Mouse (Mus musculus) G1E (cell line): ENCODE measurements at regions not wholly inside any gene's neighbourhood (a gene's known extent, or its start where the extent isn't known, plus 50 kb on each side); places are given as distances from the start of the nearest gene placed in this dataset.

Source experiments
- CTCF ChIP-seq: IDR thresholded peaks from 2 replicates; pipeline ENCODE4 v1.5.1; 2012; ENCODE audit warnings: low read depth, low read length, inconsistent platforms, mixed read lengths
- GATA1 ChIP-seq: IDR thresholded peaks from 2 replicates; pipeline ENCODE4 v1.6.1; 2012; ENCODE audit warnings: borderline replicate concordance, low read length, inconsistent platforms, mixed read lengths
- GATA2 ChIP-seq: IDR thresholded peaks from 2 replicates; pipeline ENCODE4 v1.6.1; 2012; ENCODE audit warnings: low read depth, low read length, inconsistent platforms, borderline replicate concordance
- POLR2AphosphoS5 ChIP-seq: IDR thresholded peaks from 2 replicates; pipeline ENCODE4 v1.6.1; 2012; ENCODE audit warnings: low read depth, low read length, inconsistent platforms; ENCODE audit not compliant: insufficient replicate concordance
- TAL1 ChIP-seq: conservative IDR thresholded peaks from 2 replicates; pipeline ENCODE4 v1.6.1; 2012; ENCODE audit warnings: low read depth, low read length, inconsistent platforms, mixed read lengths

DNA sequence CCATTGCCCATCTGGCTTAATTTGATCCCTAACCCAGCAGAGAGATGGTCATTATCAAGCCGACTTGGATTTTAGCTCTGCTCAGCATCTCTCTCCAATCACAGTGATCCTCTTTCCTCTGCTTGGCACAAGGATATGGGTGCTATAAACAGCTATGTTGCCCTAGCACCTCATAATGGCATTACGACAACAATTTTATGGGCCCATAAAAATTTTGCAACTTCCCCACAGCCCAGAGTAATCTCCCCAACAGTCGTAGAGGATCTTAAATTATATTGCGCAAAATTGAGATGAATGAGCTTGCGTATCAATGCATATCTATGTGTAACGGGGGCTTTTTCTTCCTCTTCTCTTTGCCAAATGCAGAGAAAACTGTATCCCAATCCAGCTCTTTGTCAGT, 329.4 kb downstream of the Hlx start:
- TF ChIP-seq CTCF (no peak), GATA1 (no peak), POLR2AphosphoS5 (no peak), TAL1 (no peak), GATA2 (no peak)
